Mouse (Mus musculus) bone marrow macrophage, adult 2 months (primary cell): ENCODE data around the gene Cpa5.

ENCODE experiments used
- CTCF ChIP-seq: IDR thresholded peaks from 2 replicates; pipeline ENCODE4 v1.5.1; 2012; ENCODE audit warnings: low read depth, mild to moderate bottlenecking, low read length, moderate library complexity
- POLR2A ChIP-seq: IDR thresholded peaks from 2 replicates; pipeline ENCODE4 v1.6.1; 2012; ENCODE audit warnings: mild to moderate bottlenecking, low read depth, low read length, borderline replicate concordance

GRCm38 (mm10) chr6:30570012-30570411 lies 40.8 kb upstream of the Cpa5 start:
- TF ChIP-seq CTCF (no peak), POLR2A (no peak)
